Mouse (Mus musculus) thymus, postnatal 36 days (tissue): ENCODE measurements around the gene Zscan5b.
"Not testable (repeated sequence)": the region's sequence is repeated elsewhere in the genome, so short reads cannot be mapped to it uniquely, and the experiment has no call there.

Experiments
- DNase-seq, 2 experiments: peaks; one replicate each; pipeline ENCODE4 v3.0.0; 2022; ENCODE audit warnings: mixed read lengths in 2 of 2

Zscan5b gene

GRCm38 (mm10) chr7:6244361-6245292 lies 22.5 kb downstream of the Zscan5b start:
- DNase-seq: no peak

- no peak for DNase-seq
Measured at GRCm38 (mm10) chr7:6252410-6252809, 30.3 kb downstream of the Zscan5b start, which contains the start of gene Epp13. Epp13 (plus strand) TSS chr7:6252710.

GRCm38 (mm10) chr7:6254451-6254850 lies 32.4 kb downstream of the Zscan5b start:
- no peak for DNase-seq

- no peak for DNase-seq
Measured at GRCm38 (mm10) chr7:6257386-6257785, 35.3 kb downstream of the Zscan5b start.

GRCm38 (mm10) chr7:6258232-6259220 lies 36.4 kb downstream of the Zscan5b start:
- no peak for DNase-seq

GRCm38 (mm10) chr7:6260004-6260403 lies 37.9 kb downstream of the Zscan5b start:
- not testable (repeated sequence) for DNase-seq

GRCm38 (mm10) chr7:6262120-6262519 lies 40.0 kb downstream of the Zscan5b start:
- no peak for DNase-seq

- DNase-seq: no peak
Measured at GRCm38 (mm10) chr7:6262984-6263383, 40.9 kb downstream of the Zscan5b start.

- peak; percentile 35 to 44 for DNase-seq
Measured at GRCm38 (mm10) chr7:6265695-6266094, 43.6 kb downstream of the Zscan5b start.

GRCm38 (mm10) chr7:6277906-6278305 lies 55.8 kb downstream of the Zscan5b start:
- DNase-seq: no peak

GRCm38 (mm10) chr7:6282749-6283148 lies 60.7 kb downstream of the Zscan5b start:
- DNase-seq: peak; percentile 68 to 75

GRCm38 (mm10) chr7:6283451-6284075 lies 61.5 kb downstream of the Zscan5b start:
- DNase-seq: peak; percentile 74 to 77

- no peak for DNase-seq
Measured at GRCm38 (mm10) chr7:6284442-6285012, 62.4 kb downstream of the Zscan5b start.

GRCm38 (mm10) chr7:6285366-6285765 lies 63.3 kb downstream of the Zscan5b start:
- no peak for DNase-seq

GRCm38 (mm10) chr7:6285842-6286705 lies 64.0 kb downstream of the Zscan5b start, which contains the start of gene Zfp667:
Zfp667 (plus strand) TSS chr7:6286579.
- peak; percentile 99 for DNase-seq

- peak; percentile 33 to 46 for DNase-seq
Measured at GRCm38 (mm10) chr7:6286921-6287531, 64.9 kb downstream of the Zscan5b start.
